ENCODE assay signal across 33 mouse cellular contexts in the genomic region with DNA sequence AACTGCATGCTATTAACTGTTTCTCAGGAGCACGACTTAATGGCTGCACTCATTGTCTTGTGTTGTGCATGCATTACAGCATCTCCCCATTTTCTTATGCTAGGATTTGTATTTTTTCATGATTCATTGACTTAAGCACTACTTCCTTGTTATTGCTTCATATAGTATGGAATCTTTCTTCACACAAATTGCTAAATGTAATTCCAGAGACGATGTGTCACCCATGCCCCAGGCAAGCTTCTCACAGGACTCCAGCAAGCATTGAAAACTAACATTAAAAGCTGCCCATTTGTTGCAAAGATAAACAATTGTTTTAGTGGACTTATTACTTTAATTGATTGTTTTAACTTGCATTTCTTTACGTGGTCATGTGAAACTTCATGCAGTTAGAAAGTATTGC. TPM values are rescaled to one million over a fixed set of nuclear protein-coding genes. Genes with fewer than 3 reads are reported as not detected.
DNase-seq lines count a peak whose midpoint lies in the region; ATAC-seq and TF ChIP-seq lines count a peak whose summit lies in the region.
"Had no signal": no experiment of that assay in that cellular context is flagged by ENCODE, and none has a peak within 500 bp of the region (broad histone marks: within the 10 kb centered on the region; RNA-seq: fewer than 3 reads in every experiment).

No protein-coding gene starts in this region.

- no peaks in the 10 kb centered on the region for H3K27me3 ChIP-seq in midbrain, embryonic 11.5 days (ENCODE audit: control insufficient read depth, insufficient read depth, low read length)
- no peaks in the 10 kb centered on the region for H3K27me3 ChIP-seq in midbrain, postnatal 0 days (ENCODE audit: insufficient read depth, low read length)
- H3K27me3 ChIP-seq: embryonic facial prominence, embryonic 13.5 days; forebrain, embryonic 13.5 days; heart, embryonic 12.5 days; heart, embryonic 15.5 days had no signal

- no peak for TF ChIP-seq CTCF in midbrain, postnatal 0 days (IDR thresholded peaks at IDR 0.05)

- WGBS in midbrain, embryonic 11.5 days = 81% methylated on average over 3 of the region's 3 CpGs
- 77% methylated on average over 3 of the region's 3 CpGs for WGBS in midbrain, postnatal 0 days

- no peaks in the 10 kb centered on the region for H3K36me3 ChIP-seq in midbrain, embryonic 11.5 days (ENCODE audit: control insufficient read depth, insufficient read depth, low read length)
- H3K36me3 ChIP-seq in midbrain, postnatal 0 days (ENCODE audit: insufficient read depth, low read length) = no peaks in the 10 kb centered on the region
- H3K36me3 ChIP-seq: embryonic facial prominence, embryonic 10.5 days; embryonic facial prominence, embryonic 13.5 days; forebrain, embryonic 10.5 days; heart, embryonic 12.5 days; heart, embryonic 15.5 days had no signal

- peak; percentile 26 for DNase-seq in midbrain, embryonic 11.5 days (ENCODE audit: low spot score, missing footprints)
- DNase-seq in midbrain, postnatal 0 days (ENCODE audit: low spot score) = no peak
- peak; percentile 8 for DNase-seq in 416B (ENCODE audit: low read depth)
- DNase-seq in adipocyte (ENCODE audit: low spot score) = peak; percentile 44
- no peak for DNase-seq in thymus, postnatal 10 days (ENCODE audit: low spot score in 2 of 2)
- no peak for DNase-seq in right cerebral cortex, adult 18-20 months
- no peak for DNase-seq in liver
- DNase-seq: adrenal gland, adult 2 months; adrenal gland, postnatal 25 days; cerebellum, adult 11-12 months; cerebellum, adult 8-10 months; cerebellum, postnatal 10 days; cerebellum, postnatal 36 days; embryo, embryonic 11 days; gastrocnemius, postnatal 10 days; gastrocnemius, postnatal 36 days; heart, postnatal 14 days; heart, postnatal 4 days had no signal

- no peak overlapping the region for H3K4me2 ChIP-seq in midbrain, embryonic 11.5 days
- H3K4me2 ChIP-seq in midbrain, postnatal 0 days (ENCODE audit: low read depth, low read length, poor library complexity, severe bottlenecking) = no peak overlapping the region
- H3K4me2 ChIP-seq: embryonic facial prominence, embryonic 13.5 days; forebrain, embryonic 13.5 days; heart, embryonic 12.5 days; heart, embryonic 15.5 days; hindbrain, embryonic 14.5 days had no signal

- no peak overlapping the region for H3K27ac ChIP-seq in midbrain, embryonic 11.5 days (ENCODE audit: low read depth, low read length)
- no peak overlapping the region for H3K27ac ChIP-seq in midbrain, postnatal 0 days (ENCODE audit: low read depth, low read length)
- H3K27ac ChIP-seq: embryonic facial prominence, embryonic 10.5 days; embryonic facial prominence, embryonic 13.5 days; forebrain, embryonic 10.5 days; forebrain, embryonic 13.5 days; heart, embryonic 15.5 days; hindbrain, embryonic 14.5 days; hindbrain, postnatal 0 days had no signal

- H3K9ac ChIP-seq in midbrain, embryonic 11.5 days (ENCODE audit: low read length) = no peak overlapping the region
- no peak overlapping the region for H3K9ac ChIP-seq in midbrain, postnatal 0 days (replicated peaks; ENCODE audit: low read length, poor library complexity, severe bottlenecking)
- H3K9ac ChIP-seq: embryonic facial prominence, embryonic 13.5 days; forebrain, embryonic 13.5 days; heart, embryonic 12.5 days; heart, embryonic 15.5 days; hindbrain, embryonic 14.5 days had no signal

- no peak overlapping the region for H3K4me3 ChIP-seq in midbrain, embryonic 11.5 days (ENCODE audit: low read depth, low read length)
- no peak overlapping the region for H3K4me3 ChIP-seq in midbrain, postnatal 0 days (ENCODE audit: low read depth, low read length)
- H3K4me3 ChIP-seq: embryonic facial prominence, embryonic 10.5 days; embryonic facial prominence, embryonic 13.5 days; erythroblast, embryonic 14.5 days; forebrain, embryonic 10.5 days; forebrain, embryonic 13.5 days; heart, embryonic 12.5 days; heart, embryonic 15.5 days had no signal

- H3K9me3 ChIP-seq in midbrain, embryonic 11.5 days (ENCODE audit: control insufficient read depth, low read length) = no peaks in the 10 kb centered on the region
- no peaks in the 10 kb centered on the region for H3K9me3 ChIP-seq in midbrain, postnatal 0 days (ENCODE audit: low read length)
- H3K9me3 ChIP-seq: embryonic facial prominence, embryonic 10.5 days; forebrain, embryonic 10.5 days; forebrain, embryonic 13.5 days; heart, embryonic 15.5 days had no signal

- ATAC-seq in midbrain, embryonic 11.5 days (ENCODE audit: low FRiP score) = no peak
- ATAC-seq in midbrain, postnatal 0 days (ENCODE audit: low FRiP score) = no peak
- ATAC-seq: CD4-positive, CD25-positive, alpha-beta regulatory T cell, adult 4 months; forebrain, embryonic 13.5 days; forebrain, embryonic 16.5 days; hindbrain, postnatal 0 days; inflammation-experienced regulatory T-cells, adult 6 months; intestine, embryonic 16.5 days had no signal

- no peaks in the 10 kb centered on the region for H3K4me1 ChIP-seq in midbrain, embryonic 11.5 days (ENCODE audit: control insufficient read depth, insufficient read depth, low read length)
- H3K4me1 ChIP-seq in midbrain, postnatal 0 days (ENCODE audit: insufficient read depth, low read length) = no peaks in the 10 kb centered on the region
- H3K4me1 ChIP-seq: embryonic facial prominence, embryonic 13.5 days; forebrain, embryonic 10.5 days; forebrain, embryonic 13.5 days; heart, embryonic 12.5 days; heart, embryonic 15.5 days had no signal

RNA-seq across cellular contexts. Expression of gene Ednra, which starts 38.7 kb away (rescaled TPM):
- 13.4 and 17.9 TPM in 2 replicates for polyA plus RNA-seq in midbrain, embryonic 11.5 days (2014; fragmentation: Nextera tagmentation; extraction: Ambion mirVana)
- total RNA-seq in midbrain, postnatal 0 days (2014; rRNA removed) = 5.0 and 6.8 TPM in 2 replicates
- 4.9 and 5.1 TPM in 2 replicates for polyA plus RNA-seq in midbrain, postnatal 0 days (2015; fragmentation: Nextera tagmentation; extraction: Ambion mirVana)
- total RNA-seq: granulocyte monocyte progenitor cell, adult 5-6 weeks; MEL had no signal
- polyA plus RNA-seq: CD4-positive, CD25-positive, alpha-beta regulatory T cell, adult 4 months; erythroblast, embryonic 14.5 days; inflammation-experienced regulatory T-cells, adult 6 months had no signal

Comparison
In these comparisons a context has a peak if more than half of its experiments do, and no peak if none do; other contexts are left out.
1. DNase-seq: peak in midbrain, embryonic 11.5 days (single experiment), 416B (single experiment) and adipocyte (single experiment); none in midbrain, postnatal 0 days (single experiment), thymus, postnatal 10 days (0 of 2), right cerebral cortex, adult 18-20 months (single experiment) and liver (single experiment).